Mouse (Mus musculus): Measurements from ENCODE around the gene Gm20219. TPM values are rescaled to one million over a fixed set of nuclear protein-coding genes. Genes with fewer than 3 reads are reported as not detected.

The Gm20219 gene
- polyA plus RNA-seq (2014; fragmentation: Nextera tagmentation; extraction: Ambion mirVana), result 0.65 and 1.3 TPM in 2 replicates

DNA sequence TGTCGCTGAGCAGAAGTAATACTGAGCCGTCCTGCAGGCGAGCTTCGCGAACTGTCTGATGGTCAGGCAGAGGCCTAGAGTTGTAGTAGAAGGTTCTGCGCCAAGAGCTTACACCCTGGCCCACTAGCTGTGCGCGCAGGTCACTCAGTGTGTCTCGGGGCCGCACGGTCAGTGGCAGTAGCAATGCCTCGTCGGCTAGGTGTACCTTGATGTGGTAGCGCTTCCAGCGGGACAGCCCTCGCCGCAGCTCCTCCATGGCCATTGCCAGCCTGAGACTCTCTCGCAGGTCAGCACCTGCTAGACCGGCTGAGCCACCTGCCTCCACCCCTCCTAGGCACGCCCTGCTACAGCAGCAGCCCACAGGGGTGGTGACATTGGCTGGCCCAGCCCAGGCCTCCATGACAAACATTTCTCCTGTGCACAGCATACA lies at the start of gene Gm20219:
Gene Gm20219 (minus strand): TSS at position 266 of the 430 bp plus-strand sequence.
- no peaks in the 10 kb centered on the region for H3K9me3 ChIP-seq (ENCODE audit: control insufficient read depth, low read length)
- no peak within 1 kb of the TSS for H3K4me2 ChIP-seq (replicated peaks)
- ATAC-seq (ENCODE audit: low FRiP score) (no peak), DNase-seq (ENCODE audit: low spot score) (no peak)
- H3K36me3 ChIP-seq (replicated peaks; ENCODE audit: control insufficient read depth, insufficient read depth), result no peaks in the 10 kb centered on the region
- peaks cover 21% of the 10 kb centered on the region for H3K4me1 ChIP-seq (replicated peaks; ENCODE audit: control insufficient read depth, insufficient read depth, low read length)
- H3K27ac ChIP-seq, result no peak within 1 kb of the TSS
- WGBS, result 81% methylated on average over 20 of the region's 20 CpGs
- H3K4me3 ChIP-seq (replicated peaks; ENCODE audit: low read length), result no peak within 1 kb of the TSS
- H3K27me3 ChIP-seq (ENCODE audit: control insufficient read depth, insufficient read depth, low read length), result no peaks in the 10 kb centered on the region
- H3K9ac ChIP-seq, result no peak within 1 kb of the TSS

DNA sequence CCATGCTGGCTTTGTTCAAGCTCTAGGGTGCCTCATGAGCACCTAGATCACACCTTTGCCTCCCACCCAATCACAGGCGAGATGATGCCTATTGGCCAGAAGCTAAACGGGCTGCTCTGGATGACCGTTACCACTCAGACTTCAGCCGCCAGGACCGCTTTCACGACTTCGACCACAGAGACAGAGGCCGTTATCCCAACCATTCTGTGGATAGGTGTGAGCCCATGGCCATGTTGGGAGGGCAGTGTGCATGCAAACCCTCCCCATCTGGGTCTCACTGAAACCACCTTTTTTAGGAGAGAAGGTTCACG lies 49.8 kb upstream of the Gm20219 start:
- Histone ChIP-seq H3K27ac (no peak overlapping the region), H3K9ac (no peak overlapping the region), H3K27me3 (ENCODE audit: control insufficient read depth, insufficient read depth, low read length) (no peaks in the 10 kb centered on the region), H3K36me3 (replicated peaks; ENCODE audit: control insufficient read depth, insufficient read depth) (peaks cover 92% of the 10 kb centered on the region), H3K4me2 (replicated peaks) (no peak overlapping the region), H3K4me1 (replicated peaks; ENCODE audit: control insufficient read depth, insufficient read depth, low read length) (peaks cover 9% of the 10 kb centered on the region), H3K9me3 (ENCODE audit: control insufficient read depth, low read length) (no peaks in the 10 kb centered on the region), H3K4me3 (replicated peaks; ENCODE audit: low read length) (no peak overlapping the region)
- no peak for DNase-seq (ENCODE audit: low spot score)
- no peak for ATAC-seq (ENCODE audit: low FRiP score)
- 94% methylated on average over 9 of the region's 9 CpGs for WGBS

DNA sequence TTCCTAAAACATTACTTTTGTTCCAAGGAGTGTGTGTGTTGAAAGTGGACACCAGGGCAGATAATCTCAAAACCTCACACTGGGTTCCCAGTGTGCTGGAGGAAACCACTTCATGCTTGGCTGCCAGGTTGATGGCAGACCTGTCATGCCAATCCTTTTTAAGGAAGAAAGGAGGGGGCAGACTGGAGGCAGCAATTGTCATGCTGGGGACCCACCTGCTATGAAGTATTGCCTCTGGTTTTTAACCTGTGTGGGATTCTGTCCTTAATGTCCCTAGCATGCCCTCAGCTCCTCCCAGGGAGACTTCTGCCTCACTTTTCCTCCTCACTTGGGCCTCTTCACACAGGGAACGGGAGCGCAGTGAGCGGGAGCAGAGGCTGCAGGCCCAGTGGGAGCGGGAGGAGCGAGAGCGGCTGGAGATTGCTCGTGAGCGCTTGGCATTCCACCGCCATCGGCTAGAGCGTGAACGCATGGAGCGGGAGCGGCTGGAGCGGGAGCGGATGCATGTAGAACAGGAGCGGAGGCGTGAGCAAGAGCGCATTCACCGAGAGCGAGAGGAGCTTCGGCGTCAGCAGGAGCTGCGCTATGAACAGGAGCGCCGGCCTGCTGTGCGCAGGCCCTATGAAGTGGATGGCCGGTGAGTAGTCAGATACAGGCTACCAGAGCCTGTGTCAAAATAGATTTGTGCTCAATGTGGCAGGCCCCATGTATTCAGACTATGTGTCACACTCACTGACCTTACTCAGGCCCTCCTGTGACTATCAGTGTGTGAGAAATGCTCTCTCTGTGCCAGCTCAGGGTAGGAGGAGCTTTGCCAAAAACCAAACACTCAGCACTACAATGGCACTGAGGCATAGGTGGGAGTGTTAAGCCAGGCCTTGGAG lies 49.2 kb upstream of the Gm20219 start:
- WGBS, result 94% methylated on average over 28 of the region's 28 CpGs
- H3K4me1 ChIP-seq (replicated peaks; ENCODE audit: control insufficient read depth, insufficient read depth, low read length), result peaks cover 3% of the 10 kb centered on the region
- H3K4me3 ChIP-seq (replicated peaks; ENCODE audit: low read length), result no peak overlapping the region
- peaks cover 92% of the 10 kb centered on the region for H3K36me3 ChIP-seq (replicated peaks; ENCODE audit: control insufficient read depth, insufficient read depth)
- no peak overlapping the region for H3K4me2 ChIP-seq (replicated peaks)
- H3K27ac ChIP-seq, result no peak overlapping the region
- H3K27me3 ChIP-seq (ENCODE audit: control insufficient read depth, insufficient read depth, low read length), result no peaks in the 10 kb centered on the region
- H3K9ac ChIP-seq, result no peak overlapping the region
- no peaks in the 10 kb centered on the region for H3K9me3 ChIP-seq (ENCODE audit: control insufficient read depth, low read length)
- DNase-seq (ENCODE audit: low spot score) (no peak), ATAC-seq (ENCODE audit: low FRiP score) (no peak)

DNA sequence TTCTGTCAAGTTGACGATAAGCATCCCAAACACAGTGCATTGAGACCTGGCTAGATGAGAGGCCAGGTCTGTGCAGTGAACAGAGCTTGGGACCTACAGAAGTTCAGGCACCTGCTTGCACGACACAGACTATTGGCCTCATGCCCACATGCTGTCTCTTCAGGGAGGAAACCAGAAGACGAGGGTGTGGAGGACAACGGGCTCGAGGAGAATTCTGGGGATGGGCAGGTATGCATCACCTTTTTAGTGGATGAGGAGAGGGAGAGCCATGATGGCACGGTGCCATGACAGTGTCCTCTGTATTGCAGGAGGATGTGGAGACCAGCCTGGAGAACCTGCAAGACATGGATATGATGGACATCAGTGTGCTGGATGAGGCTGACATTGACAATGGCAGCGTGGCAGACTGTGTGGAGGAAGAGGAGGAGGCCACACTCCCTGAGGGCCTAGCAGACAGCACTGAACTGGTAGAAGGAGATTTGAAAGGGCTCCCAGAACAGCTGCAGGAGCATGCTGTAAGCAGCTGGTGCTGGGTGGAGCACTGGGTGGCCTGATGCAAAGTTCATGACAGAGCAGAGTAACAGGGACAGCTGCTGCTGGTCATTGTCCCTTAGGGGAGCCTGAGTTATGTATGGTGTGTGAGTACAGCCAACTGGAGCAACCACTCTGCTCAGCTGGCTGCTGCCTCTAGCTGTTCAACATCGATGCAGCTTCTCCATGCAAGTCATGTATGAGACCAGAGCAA lies 39.5 kb upstream of the Gm20219 start:
- no peak overlapping the region for H3K9ac ChIP-seq
- H3K27me3 ChIP-seq (ENCODE audit: control insufficient read depth, insufficient read depth, low read length), result no peaks in the 10 kb centered on the region
- H3K9me3 ChIP-seq (ENCODE audit: control insufficient read depth, low read length), result no peaks in the 10 kb centered on the region
- ATAC-seq (ENCODE audit: low FRiP score), result no peak
- H3K36me3 ChIP-seq (replicated peaks; ENCODE audit: control insufficient read depth, insufficient read depth), result peaks cover 96% of the 10 kb centered on the region
- WGBS, result 89% methylated on average over 8 of the region's 8 CpGs
- no peak overlapping the region for H3K4me3 ChIP-seq (replicated peaks; ENCODE audit: low read length)
- DNase-seq (ENCODE audit: low spot score), result no peak
- H3K4me1 ChIP-seq (replicated peaks; ENCODE audit: control insufficient read depth, insufficient read depth, low read length), result no peaks in the 10 kb centered on the region
- H3K27ac ChIP-seq, result no peak overlapping the region
- H3K4me2 ChIP-seq (replicated peaks), result no peak overlapping the region

DNA sequence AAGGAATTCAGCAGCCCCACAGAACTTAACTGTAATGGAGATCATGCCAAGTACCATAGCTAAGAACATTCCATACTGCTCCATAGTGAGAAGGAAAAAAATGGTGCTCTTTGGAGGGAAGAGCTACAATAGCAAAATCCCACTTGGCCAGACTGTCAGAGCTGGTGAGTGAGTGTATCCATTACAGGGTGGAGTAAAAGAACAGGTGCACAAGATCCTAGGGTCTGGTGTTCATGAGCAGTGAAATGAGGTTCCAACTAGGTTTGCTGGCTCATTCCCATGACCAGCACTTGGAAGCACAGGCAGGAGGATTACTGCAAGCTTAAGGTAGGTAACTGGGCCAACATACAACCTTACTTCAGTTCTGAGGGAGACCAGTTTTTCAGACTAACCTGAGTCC lies 38.4 kb upstream of the Gm20219 start:
- DNase-seq (ENCODE audit: low spot score) (no peak), ATAC-seq (ENCODE audit: low FRiP score) (no peak)
- Histone ChIP-seq H3K4me1 (replicated peaks; ENCODE audit: control insufficient read depth, insufficient read depth, low read length) (peaks cover 3% of the 10 kb centered on the region), H3K27ac (no peak overlapping the region), H3K9ac (no peak overlapping the region), H3K4me3 (replicated peaks; ENCODE audit: low read length) (no peak overlapping the region), H3K36me3 (replicated peaks; ENCODE audit: control insufficient read depth, insufficient read depth) (peaks cover 100% of the 10 kb centered on the region), H3K4me2 (replicated peaks) (no peak overlapping the region), H3K9me3 (ENCODE audit: control insufficient read depth, low read length) (no peaks in the 10 kb centered on the region), H3K27me3 (ENCODE audit: control insufficient read depth, insufficient read depth, low read length) (no peaks in the 10 kb centered on the region)

DNA sequence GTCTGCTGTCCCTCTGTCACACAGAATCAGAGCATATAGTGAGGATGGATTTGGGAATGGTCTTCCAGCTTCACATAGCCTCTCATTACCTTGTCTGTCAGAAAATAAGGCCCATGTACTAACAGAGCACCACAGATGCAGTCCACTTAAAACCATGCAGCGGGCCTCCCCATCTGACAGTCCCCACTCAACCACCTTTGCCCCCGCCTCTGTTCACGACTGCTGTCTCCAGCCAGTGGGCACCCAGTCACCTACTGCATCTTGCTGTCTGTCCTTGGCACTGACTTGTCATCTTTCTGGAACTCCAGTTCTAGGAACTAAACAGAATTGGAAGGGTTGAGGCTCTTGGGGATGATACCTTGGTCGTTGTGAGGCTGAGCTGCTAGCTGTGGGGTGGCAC lies 34.7 kb upstream of the Gm20219 start:
- DNase-seq (ENCODE audit: low spot score) (no peak), ATAC-seq (ENCODE audit: low FRiP score) (no peak)
- Histone ChIP-seq H3K36me3 (replicated peaks; ENCODE audit: control insufficient read depth, insufficient read depth) (peaks cover 78% of the 10 kb centered on the region), H3K4me2 (replicated peaks) (no peak overlapping the region), H3K9me3 (ENCODE audit: control insufficient read depth, low read length) (no peaks in the 10 kb centered on the region), H3K27me3 (ENCODE audit: control insufficient read depth, insufficient read depth, low read length) (no peaks in the 10 kb centered on the region), H3K27ac (no peak overlapping the region), H3K9ac (no peak overlapping the region), H3K4me1 (replicated peaks; ENCODE audit: control insufficient read depth, insufficient read depth, low read length) (peaks cover 22% of the 10 kb centered on the region), H3K4me3 (replicated peaks; ENCODE audit: low read length) (no peak overlapping the region)
- 98% methylated on average over 4 of the region's 4 CpGs for WGBS

DNA sequence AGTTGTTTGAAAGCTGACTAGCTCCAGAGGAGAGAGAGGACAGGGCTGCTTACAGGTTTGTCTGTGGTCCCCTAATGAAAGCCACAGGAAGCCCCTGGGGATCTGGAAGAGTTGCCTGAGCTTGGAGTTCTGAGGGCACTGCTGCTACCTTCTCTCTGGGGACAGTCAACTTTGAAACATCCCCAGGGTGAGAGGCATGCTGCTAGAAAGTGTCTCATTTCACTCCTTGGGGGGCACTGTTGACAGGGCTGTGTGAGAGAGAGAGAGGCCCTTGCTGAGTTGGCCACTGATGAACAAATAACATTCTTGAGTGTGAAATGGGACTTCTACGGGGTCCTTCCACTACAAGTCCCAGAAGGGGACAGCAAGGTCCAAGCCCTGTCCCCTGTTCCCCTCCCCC lies 33.6 kb upstream of the Gm20219 start:
- H3K9ac ChIP-seq, result no peak overlapping the region

DNA sequence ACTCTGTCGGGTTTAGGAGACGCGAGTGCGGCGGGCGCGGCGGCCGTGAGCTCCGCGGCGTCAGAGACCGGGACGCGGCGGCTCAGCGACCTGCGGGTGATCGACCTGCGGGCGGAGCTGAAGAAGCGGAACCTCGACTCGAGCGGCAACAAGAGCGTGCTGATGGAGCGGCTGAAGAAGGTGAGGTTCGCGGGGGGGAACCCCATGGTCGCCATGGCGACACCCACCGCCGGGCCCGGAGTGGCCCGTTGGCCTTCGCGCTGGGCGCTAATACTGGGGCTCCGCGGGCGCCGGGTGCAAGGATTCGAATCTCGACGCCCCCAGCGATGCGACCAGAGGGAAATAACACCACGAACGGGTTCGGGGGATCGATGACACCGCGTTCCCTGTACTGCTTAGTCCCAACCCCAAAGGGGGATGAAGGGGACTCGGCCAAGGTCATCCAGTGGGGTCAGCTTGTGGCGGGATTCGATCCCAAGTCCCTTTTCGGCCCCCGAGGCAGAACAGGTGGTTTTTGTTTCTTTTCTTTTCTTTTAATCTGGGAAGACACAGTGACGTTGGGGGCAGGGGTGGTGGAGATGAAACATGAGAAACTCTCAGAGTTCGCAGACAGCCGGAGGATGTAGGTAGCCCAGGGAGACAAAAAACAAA lies 31.1 kb upstream of the Gm20219 start:
- peak overlapping the region; percentile 94 for H3K27ac ChIP-seq
- H3K4me3 ChIP-seq (replicated peaks; ENCODE audit: low read length), result peak overlapping the region; percentile 90
- peak overlapping the region; percentile 65 for H3K4me2 ChIP-seq (replicated peaks)
- peak; percentile 7 for ATAC-seq (ENCODE audit: low FRiP score)
- H3K9ac ChIP-seq, result peak overlapping the region; percentile 92
- peak; percentile 36 for DNase-seq (ENCODE audit: low spot score)
- H3K9me3 ChIP-seq (ENCODE audit: control insufficient read depth, low read length), result no peaks in the 10 kb centered on the region
- H3K27me3 ChIP-seq (ENCODE audit: control insufficient read depth, insufficient read depth, low read length), result no peaks in the 10 kb centered on the region
- H3K4me1 ChIP-seq (replicated peaks; ENCODE audit: control insufficient read depth, insufficient read depth, low read length), result peaks cover 37% of the 10 kb centered on the region
- H3K36me3 ChIP-seq (replicated peaks; ENCODE audit: control insufficient read depth, insufficient read depth), result peaks cover 63% of the 10 kb centered on the region
- WGBS, result under 1% methylated on average over 61 of the region's 61 CpGs

More for the DNA sequence above, 33.6 kb upstream of the Gm20219 start:
- Histone ChIP-seq H3K4me2 (replicated peaks) (peak overlapping the region; percentile 29), H3K27me3 (ENCODE audit: control insufficient read depth, insufficient read depth, low read length) (no peaks in the 10 kb centered on the region), H3K4me1 (replicated peaks; ENCODE audit: control insufficient read depth, insufficient read depth, low read length) (peaks cover 30% of the 10 kb centered on the region), H3K36me3 (replicated peaks; ENCODE audit: control insufficient read depth, insufficient read depth) (peaks cover 66% of the 10 kb centered on the region), H3K9me3 (ENCODE audit: control insufficient read depth, low read length) (no peaks in the 10 kb centered on the region), H3K27ac (no peak overlapping the region), H3K4me3 (replicated peaks; ENCODE audit: low read length) (no peak overlapping the region)
- WGBS, result 76% methylated on average over 1 of the region's 1 CpGs
- no peak for DNase-seq (ENCODE audit: low spot score)
- no peak for ATAC-seq (ENCODE audit: low FRiP score)

Measured in hindbrain, embryonic 14.5 days (tissue).